Mouse (Mus musculus) heart, embryonic 12.5 days (tissue): ENCODE data around the gene Homer1. TPM values are rescaled to one million over a fixed set of nuclear protein-coding genes. Genes with fewer than 3 reads are reported as not detected.

Experiments
- ATAC-seq: fragments of 200-750 bp; cut with Nextera tagmentation; 2 replicates; pipeline ENCODE4 v1.8.0; 2017; ENCODE audit warnings: moderate TSS enrichment, moderate library complexity; ENCODE audit not compliant: insufficient number of reproducible peaks, low FRiP score
- H3K27ac ChIP-seq: fragments of 300-500 bp; sonication (generic); 2 replicates; pipeline ENCODE4 v1.5.1; 2016; ENCODE audit warnings: mild to moderate bottlenecking, moderate library complexity; ENCODE audit not compliant: poor library complexity, severe bottlenecking
- H3K27me3 ChIP-seq: fragments of 300-500 bp; sonication (generic); replicated peaks from 2 replicates; pipeline ENCODE4 v1.6.1; 2016; ENCODE audit warnings: mild to moderate bottlenecking, moderate library complexity
- H3K36me3 ChIP-seq: fragments of 300-500 bp; sonication (generic); 2 replicates; pipeline ENCODE4 v1.6.1; 2016; ENCODE audit warnings: mild to moderate bottlenecking, moderate library complexity
- H3K4me1 ChIP-seq: fragments of 300-500 bp; sonication (generic); replicated peaks from 2 replicates; pipeline ENCODE4 v1.6.1; 2016; ENCODE audit warnings: mild to moderate bottlenecking
- H3K4me2 ChIP-seq: fragments of 300-500 bp; sonication (generic); 2 replicates; pipeline ENCODE4 v1.6.1; 2016; ENCODE audit warnings: mild to moderate bottlenecking, moderate library complexity
- H3K4me3 ChIP-seq: fragments of 300-500 bp; sonication (generic); 2 replicates; pipeline ENCODE4 v1.5.1; 2016; ENCODE audit warnings: mild to moderate bottlenecking
- H3K9ac ChIP-seq: fragments of 300-500 bp; sonication (generic); 2 replicates; pipeline ENCODE4 v1.6.1; 2016; ENCODE audit warnings: mild to moderate bottlenecking, moderate library complexity
- H3K9me3 ChIP-seq: fragments of 300-500 bp; sonication (generic); replicated peaks from 2 replicates; pipeline ENCODE4 v1.6.1; 2016; ENCODE audit warnings: mild to moderate bottlenecking, moderate library complexity
- WGBS: fragments of 180-500 bp; shearing (Covaris S2); methylation state at CpG from one replicate; pipeline ENCODE4 v1.1.7; 2016; 5-methylcytosine and 5-hydroxymethylcytosine counted together
- polyA plus RNA-seq: library from polyadenylated mRNA; unstranded; fragments of >200 nt; fragmentation: Nextera tagmentation; extraction: Ambion mirVana; gene quantifications from 2 replicates; pipeline ENCODE4 v1.2.1, GENCODE M21; 2016

Gene Homer1
- polyA plus RNA-seq, 1 experiment from 2014 or later: 23.5 TPM

- Histone ChIP-seq H3K27me3 (no peaks in the 10 kb centered on the region), H3K4me3 (no peak overlapping the region), H3K9ac (no peak overlapping the region), H3K36me3 (peaks cover 25% of the 10 kb centered on the region), H3K9me3 (no peaks in the 10 kb centered on the region), H3K27ac (no peak overlapping the region), H3K4me2 (no peak overlapping the region), H3K4me1 (peaks cover 3% of the 10 kb centered on the region; the same call in 1 of the 2 replicates)
- 76% methylated on average over 7 of the region's 7 CpGs for WGBS
- ATAC-seq: no peak
Measured at GRCm38 (mm10) chr13:93401947-93402346, 102.5 kb downstream of the Homer1 start.

GRCm38 (mm10) chr13:93406855-93407254 is 107.4 kb downstream of the Homer1 start:
- Histone ChIP-seq H3K4me1 (peaks cover 9% of the 10 kb centered on the region; the same call in 1 of the 2 replicates), H3K9ac (no peak overlapping the region), H3K36me3 (peaks cover 30% of the 10 kb centered on the region), H3K9me3 (no peaks in the 10 kb centered on the region), H3K27me3 (no peaks in the 10 kb centered on the region), H3K4me2 (no peak overlapping the region), H3K4me3 (no peak overlapping the region), H3K27ac (no peak overlapping the region)
- 60% methylated on average over 5 of the region's 5 CpGs for WGBS
- ATAC-seq: no peak

DNA sequence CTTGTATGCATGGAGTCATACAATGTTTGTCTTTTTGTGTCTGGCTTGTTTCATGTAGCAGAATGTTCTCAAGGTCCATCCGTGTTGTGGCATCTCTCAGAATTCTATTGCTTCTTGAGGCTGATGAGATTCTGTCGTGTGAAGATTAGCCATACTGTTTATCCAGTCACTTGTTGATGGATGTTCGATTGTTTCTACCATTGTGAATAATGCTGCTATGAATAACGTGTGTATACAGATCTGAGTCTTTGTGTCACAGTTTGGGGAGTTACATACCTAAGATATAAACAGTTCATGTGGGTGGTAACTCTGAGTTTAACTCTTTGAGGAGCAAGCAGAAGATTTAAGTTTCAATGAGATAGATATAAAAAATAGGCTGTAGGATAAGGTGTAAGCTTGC is 110.9 kb downstream of the Homer1 start:
- peaks cover 9% of the 10 kb centered on the region; the same call in 1 of the 2 replicates for H3K4me1 ChIP-seq

GRCm38 (mm10) chr13:93415055-93415454 is 115.6 kb downstream of the Homer1 start:
- Histone ChIP-seq H3K4me3 (no peak overlapping the region), H3K4me1 (peaks cover 12% of the 10 kb centered on the region; the same call in 1 of the 2 replicates), H3K9me3 (no peaks in the 10 kb centered on the region), H3K9ac (no peak overlapping the region), H3K4me2 (no peak overlapping the region), H3K27me3 (no peaks in the 10 kb centered on the region), H3K27ac (no peak overlapping the region), H3K36me3 (0 out of 2 replicates have a peak, but pooled peaks cover 5% of the 10 kb centered on the region)
- ATAC-seq: no peak
- 87% methylated on average over 5 of the region's 5 CpGs for WGBS

More for the DNA sequence above, 110.9 kb downstream of the Homer1 start:
- no peak overlapping the region for H3K9ac ChIP-seq
- peaks cover 24% of the 10 kb centered on the region for H3K36me3 ChIP-seq
- no peaks in the 10 kb centered on the region for H3K27me3 ChIP-seq
- 63% methylated on average over 4 of the region's 4 CpGs for whole genome bisulfite sequencing
- no peak overlapping the region for H3K4me2 ChIP-seq
- no peak overlapping the region for H3K4me3 ChIP-seq
- no peak for ATAC-seq
- H3K27ac ChIP-seq: no peak overlapping the region
- no peaks in the 10 kb centered on the region for H3K9me3 ChIP-seq

DNA sequence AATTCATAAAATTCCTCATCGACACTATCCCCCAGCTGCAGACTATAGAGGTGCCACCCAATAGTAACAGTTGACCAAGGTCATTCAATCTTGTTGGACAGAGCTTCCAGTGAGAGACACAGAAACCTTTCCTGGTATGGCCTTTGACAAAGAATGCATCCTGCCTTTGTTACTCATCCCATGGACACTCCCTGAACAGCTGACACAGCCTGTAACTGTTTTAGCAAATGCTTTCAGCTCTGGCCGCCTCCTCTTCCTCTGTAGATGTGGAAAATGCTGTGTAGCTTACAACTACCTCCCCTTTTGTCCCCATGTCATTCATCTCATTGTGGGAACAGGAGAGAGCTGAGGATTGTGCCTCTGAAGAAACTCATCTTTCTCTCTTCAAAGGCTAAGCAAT is 118.9 kb downstream of the Homer1 start:
- 0 out of 2 replicates have a peak, but pooled peaks cover 3% of the 10 kb centered on the region for H3K4me1 ChIP-seq

DNA sequence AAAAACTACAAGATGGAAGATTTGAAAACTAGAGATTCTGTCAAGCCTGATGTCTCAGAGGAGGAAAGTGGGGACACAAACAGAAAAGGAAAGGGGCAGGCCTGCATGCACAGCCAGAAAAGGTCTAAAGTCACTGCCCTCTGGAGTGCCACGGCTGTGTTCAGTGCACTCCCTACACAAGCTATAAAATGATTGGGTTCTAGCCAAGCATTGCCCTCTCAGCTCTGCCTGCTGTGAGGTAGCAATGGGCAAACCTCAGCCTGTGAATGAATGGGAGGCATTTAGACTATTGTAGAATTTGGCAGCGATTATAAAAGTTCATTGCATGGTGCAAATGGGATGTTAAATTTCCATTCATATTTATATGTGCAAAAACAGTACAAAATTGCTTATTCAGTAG is 120.3 kb downstream of the Homer1 start:
- Histone ChIP-seq H3K4me3 (no peak overlapping the region), H3K36me3 (0 out of 2 replicates have a peak, but pooled peaks cover 5% of the 10 kb centered on the region), H3K27me3 (no peaks in the 10 kb centered on the region), H3K4me2 (no peak overlapping the region), H3K4me1 (0 out of 2 replicates have a peak, but pooled peaks cover 3% of the 10 kb centered on the region), H3K9me3 (no peaks in the 10 kb centered on the region), H3K9ac (no peak overlapping the region), H3K27ac (no peak overlapping the region)
- 81% methylated on average over 2 of the region's 2 CpGs for WGBS
- ATAC-seq: no peak

More for the DNA sequence above, 118.9 kb downstream of the Homer1 start:
- Histone ChIP-seq H3K4me2 (no peak overlapping the region), H3K27ac (no peak overlapping the region), H3K36me3 (0 out of 2 replicates have a peak, but pooled peaks cover 5% of the 10 kb centered on the region), H3K27me3 (no peaks in the 10 kb centered on the region), H3K4me3 (no peak overlapping the region), H3K9me3 (no peaks in the 10 kb centered on the region), H3K9ac (no peak overlapping the region)
- 79% methylated on average over 2 of the region's 2 CpGs for WGBS
- no peak for ATAC-seq

DNA sequence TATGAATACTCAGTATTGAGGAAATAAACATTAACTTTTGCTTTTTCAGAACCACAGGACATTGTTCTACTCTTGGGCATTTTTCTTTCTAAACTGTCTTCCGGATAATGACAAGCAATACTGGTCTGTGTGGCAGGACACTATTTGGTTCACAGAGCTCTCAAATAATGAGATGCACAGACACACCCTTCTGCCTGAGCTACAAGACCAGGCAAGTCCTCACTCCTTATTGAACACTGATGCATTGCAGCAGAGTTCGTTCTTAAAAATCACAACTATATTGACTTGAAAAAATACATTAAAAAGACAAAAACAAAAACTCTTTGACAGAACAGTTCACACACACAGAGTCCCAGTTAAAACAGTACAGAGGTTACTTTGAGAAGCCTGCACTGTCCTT is 123.8 kb downstream of the Homer1 start:
- H3K27me3 ChIP-seq: no peaks in the 10 kb centered on the region
- no peaks in the 10 kb centered on the region for H3K4me1 ChIP-seq
- no peak overlapping the region for H3K27ac ChIP-seq
- H3K4me3 ChIP-seq: no peak overlapping the region
- no peak overlapping the region for H3K9ac ChIP-seq
- ATAC-seq: no peak
- 84% methylated on average over 2 of the region's 2 CpGs for WGBS
- H3K36me3 ChIP-seq: peaks cover 5% of the 10 kb centered on the region; the same call in 1 of the 2 replicates
- H3K4me2 ChIP-seq: no peak overlapping the region
- no peaks in the 10 kb centered on the region for H3K9me3 ChIP-seq

- ATAC-seq: peak; percentile 72; the same call in 1 of the 2 replicates
- Histone ChIP-seq H3K27me3 (no peaks in the 10 kb centered on the region), H3K4me3 (no peak overlapping the region), H3K27ac (no peak overlapping the region), H3K4me1 (peaks cover 3% of the 10 kb centered on the region; the same call in 1 of the 2 replicates), H3K36me3 (peaks cover 12% of the 10 kb centered on the region; the same call in 1 of the 2 replicates), H3K9ac (no peak overlapping the region), H3K9me3 (no peaks in the 10 kb centered on the region), H3K4me2 (no peak overlapping the region)
- 82% methylated on average over 5 of the region's 5 CpGs for WGBS
Measured at GRCm38 (mm10) chr13:93427920-93428876, 128.8 kb downstream of the Homer1 start.

GRCm38 (mm10) chr13:93429205-93429604 is 129.8 kb downstream of the Homer1 start:
- no peak overlapping the region for H3K9ac ChIP-seq
- H3K27ac ChIP-seq: no peak overlapping the region
- ATAC-seq: no peak
- peaks cover 3% of the 10 kb centered on the region; the same call in 1 of the 2 replicates for H3K4me1 ChIP-seq
- H3K36me3 ChIP-seq: peaks cover 16% of the 10 kb centered on the region
- H3K9me3 ChIP-seq: no peaks in the 10 kb centered on the region
- WGBS: 90% methylated on average over 1 of the region's 1 CpGs
- no peaks in the 10 kb centered on the region for H3K27me3 ChIP-seq
- no peak overlapping the region for H3K4me2 ChIP-seq
- no peak overlapping the region for H3K4me3 ChIP-seq

- H3K27me3 ChIP-seq: no peaks in the 10 kb centered on the region
- 94% methylated on average over 3 of the region's 3 CpGs for WGBS
- H3K27ac ChIP-seq: no peak overlapping the region
- ATAC-seq: peak; percentile 82
- H3K9me3 ChIP-seq: no peaks in the 10 kb centered on the region
- 0 out of 2 replicates have a peak, but pooled peaks cover 4% of the 10 kb centered on the region for H3K4me1 ChIP-seq
- H3K36me3 ChIP-seq: peaks cover 47% of the 10 kb centered on the region
- no peak overlapping the region for H3K9ac ChIP-seq
- H3K4me3 ChIP-seq: no peak overlapping the region
- no peak overlapping the region for H3K4me2 ChIP-seq
Measured at GRCm38 (mm10) chr13:93440167-93440566, 140.7 kb downstream of the Homer1 start.

- Histone ChIP-seq H3K9me3 (no peaks in the 10 kb centered on the region), H3K4me1 (0 out of 2 replicates have a peak, but pooled peaks cover 3% of the 10 kb centered on the region), H3K4me3 (no peak overlapping the region), H3K36me3 (peaks cover 46% of the 10 kb centered on the region), H3K9ac (no peak overlapping the region), H3K4me2 (no peak overlapping the region), H3K27ac (no peak overlapping the region), H3K27me3 (no peaks in the 10 kb centered on the region)
- ATAC-seq: no peak
- WGBS: 93% methylated on average over 6 of the region's 6 CpGs
Measured at GRCm38 (mm10) chr13:93453275-93453674, 153.8 kb downstream of the Homer1 start.
